Mouse (Mus musculus) layer of hippocampus, adult 2 months (tissue): Measurements from ENCODE around the gene Bicd2. TPM values are rescaled to one million over a fixed set of nuclear protein-coding genes. Genes with fewer than 3 reads are reported as not detected.
A peak's percentile ranks its signal among the peaks of the same experiment; 100 is the strongest.

Experiments used
- DNase-seq, 2 experiments: peaks; one replicate each; pipeline ENCODE4 v3.0.0; 2022; ENCODE audit warnings: low spot score in 2 of 2
- H3K27ac ChIP-seq: fragments of 200-600 bp; 2 replicates; pipeline ENCODE4 v1.8.1; 2022
- H3K4me3 ChIP-seq: fragments of 200-600 bp; 2 replicates; pipeline ENCODE4 v1.8.1; 2022; ENCODE audit warnings: mild to moderate bottlenecking
- CTCF ChIP-seq: fragments of 200-600 bp; conservative IDR thresholded peaks from 2 replicates; pipeline ENCODE4 v1.8.1; 2022; ENCODE audit warnings: antibody characterized with exemption, mild to moderate bottlenecking, moderate library complexity
- total RNA-seq, 2 experiments: library from RNA; stranded (reverse); gene quantifications; 2 replicates each; pipeline ENCODE4 v1.2.3; 2021

Gene Bicd2
- total RNA-seq, 2 experiments from 2014 or later = 55.2 to 55.3 TPM

GRCm38 (mm10) chr13:49335077-49335982 lies 6.1 kb upstream of the Bicd2 start:
- DNase-seq = no peak
- Histone ChIP-seq H3K4me3 (no peak overlapping the region), H3K27ac (no peak overlapping the region)
- TF ChIP-seq CTCF = no peak

GRCm38 (mm10) chr13:49338893-49339546 lies 2.4 kb upstream of the Bicd2 start:
- no peak overlapping the region for H3K27ac ChIP-seq
- H3K4me3 ChIP-seq = no peak overlapping the region
- peak; percentile 86 for TF ChIP-seq CTCF
- peak; percentile 49 to 69 for DNase-seq

DNA sequence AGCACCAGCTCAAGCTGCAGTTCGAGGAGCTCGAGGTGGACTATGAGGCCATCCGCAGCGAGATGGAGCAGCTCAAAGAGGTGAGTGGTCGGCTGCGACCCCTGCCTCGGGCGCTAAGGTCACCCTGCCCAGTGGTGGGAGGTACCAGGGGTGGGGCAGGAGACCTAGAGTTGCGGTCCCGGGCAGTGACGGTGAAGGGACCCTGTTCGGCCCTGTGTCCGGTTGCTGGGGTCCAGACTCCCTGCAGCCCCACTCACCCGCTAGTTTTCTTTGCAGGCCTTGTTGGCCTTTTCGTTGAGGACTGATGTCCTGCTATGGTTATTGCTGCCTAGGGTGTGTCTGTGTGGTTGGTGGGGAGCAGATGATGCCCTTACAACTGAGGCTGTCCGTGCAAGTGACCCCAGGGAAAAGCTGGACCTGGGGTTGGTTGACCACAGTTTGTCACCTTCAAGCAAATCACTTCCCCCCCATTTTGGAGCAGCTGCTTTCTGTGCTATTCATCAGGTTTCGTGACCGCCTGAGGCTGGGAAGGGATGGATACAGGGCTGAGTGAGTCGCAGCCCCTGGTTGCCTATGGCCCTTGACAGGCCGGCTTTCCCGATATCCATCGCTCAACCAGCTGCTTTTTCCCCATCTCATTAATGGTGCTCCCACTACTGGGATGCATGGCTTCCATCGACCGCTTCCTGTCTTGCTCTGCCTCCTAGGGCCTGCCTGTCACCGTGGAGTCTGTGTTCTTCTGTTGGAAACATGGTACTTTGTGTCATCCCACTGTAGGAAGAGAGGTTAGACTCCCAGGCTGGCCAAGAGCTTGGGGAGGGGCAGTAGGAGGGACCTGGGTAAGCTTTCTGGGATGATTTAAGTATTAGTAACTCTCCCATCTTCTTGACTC lies 692 bp downstream of the Bicd2 start:
- no peak for TF ChIP-seq CTCF
- peak overlapping the region; percentile 97 for H3K4me3 ChIP-seq
- peak overlapping the region; percentile 91 for H3K27ac ChIP-seq
- DNase-seq = no peak

DNA sequence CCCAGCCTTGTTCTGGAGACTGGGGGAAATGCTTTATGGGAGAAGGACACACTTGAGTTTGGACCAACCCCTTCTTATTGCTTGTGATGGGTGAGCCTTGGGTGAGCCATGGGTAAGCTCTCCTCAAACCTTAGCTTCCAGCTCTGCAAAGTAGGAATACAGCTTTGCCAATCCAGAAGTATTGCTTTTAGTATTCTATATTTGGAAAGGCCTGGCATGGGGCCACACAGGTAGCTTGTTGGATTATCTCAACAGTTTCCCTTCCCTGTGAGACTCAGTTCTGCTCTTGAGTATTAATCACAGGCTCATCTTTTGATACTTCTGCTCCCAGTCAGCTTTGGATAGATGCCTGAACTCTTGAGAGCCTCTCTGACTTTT lies 1.3 kb downstream of the Bicd2 start:
- peak overlapping the region; percentile 97 for H3K4me3 ChIP-seq

DNA sequence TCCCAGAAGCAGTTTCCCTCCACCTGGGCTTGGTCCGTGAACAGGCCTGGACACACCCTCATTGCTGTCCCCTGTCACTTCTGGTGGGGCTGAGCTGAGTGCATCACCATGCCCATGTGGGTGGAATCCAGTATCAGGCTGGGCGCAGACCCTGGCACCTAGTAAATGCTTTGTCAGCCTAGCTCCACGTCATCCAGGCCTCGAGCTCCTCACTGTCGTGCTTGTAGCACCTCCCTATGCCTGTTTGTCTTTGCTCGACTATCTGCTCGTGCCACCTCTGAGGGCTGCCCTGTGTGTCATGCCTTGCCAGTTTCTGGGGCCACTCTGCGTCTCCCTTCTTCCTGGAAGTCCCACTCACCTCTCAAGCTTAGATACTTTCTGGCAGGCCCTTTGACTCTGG lies 3.2 kb downstream of the Bicd2 start:
- DNase-seq = no peak
- Histone ChIP-seq H3K4me3 (no peak overlapping the region), H3K27ac (peak overlapping the region; percentile 43; the same call in 1 of the 2 replicates)
- no peak for TF ChIP-seq CTCF

More for the DNA sequence above, 1.3 kb downstream of the Bicd2 start:
- no peak for TF ChIP-seq CTCF
- no peak for DNase-seq
- H3K27ac ChIP-seq = no peak overlapping the region

DNA sequence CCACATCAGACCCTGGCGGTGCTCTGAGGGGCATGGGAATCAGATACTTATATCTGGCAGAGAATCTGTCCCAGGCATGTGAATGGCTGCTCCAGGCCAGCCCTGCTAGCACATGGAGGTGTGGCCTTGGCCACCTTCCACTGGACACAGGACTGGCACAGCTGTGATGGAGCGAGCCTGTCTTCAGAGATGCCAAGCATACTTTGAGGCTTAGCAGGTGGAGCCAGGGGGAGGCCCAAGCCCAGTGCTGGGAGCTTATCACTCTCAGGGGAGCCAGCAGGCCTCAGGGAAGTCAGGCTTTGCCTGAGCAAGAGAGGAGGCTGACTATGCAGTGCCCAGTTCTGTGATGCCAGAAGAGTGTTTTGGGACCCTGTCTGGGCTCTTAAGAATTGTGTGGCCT lies 4.1 kb downstream of the Bicd2 start:
- Histone ChIP-seq H3K27ac (no peak overlapping the region; the same call in 1 of the 2 replicates), H3K4me3 (no peak overlapping the region)
- no peak for TF ChIP-seq CTCF
- DNase-seq = no peak

GRCm38 (mm10) chr13:49348522-49348921 lies 7.1 kb downstream of the Bicd2 start:
- TF ChIP-seq CTCF = no peak
- no peak for DNase-seq
- Histone ChIP-seq H3K27ac (no peak overlapping the region), H3K4me3 (no peak overlapping the region)

GRCm38 (mm10) chr13:49349335-49349734 lies 8.0 kb downstream of the Bicd2 start:
- DNase-seq = no peak
- no peak for TF ChIP-seq CTCF
- no peak overlapping the region for H3K27ac ChIP-seq
- no peak overlapping the region for H3K4me3 ChIP-seq

GRCm38 (mm10) chr13:49349836-49350505 lies 8.6 kb downstream of the Bicd2 start:
- no peak overlapping the region for H3K27ac ChIP-seq
- DNase-seq = no peak
- no peak overlapping the region for H3K4me3 ChIP-seq
- no peak for TF ChIP-seq CTCF

- no peak for DNase-seq
- H3K27ac ChIP-seq = peak overlapping the region; percentile 83
Measured at GRCm38 (mm10) chr13:49352581-49353159, 11.3 kb downstream of the Bicd2 start.

GRCm38 (mm10) chr13:49353422-49353821 lies 12.0 kb downstream of the Bicd2 start:
- TF ChIP-seq CTCF = no peak
- H3K27ac ChIP-seq = peak overlapping the region; percentile 83
- no peak overlapping the region for H3K4me3 ChIP-seq
- DNase-seq = no peak

More at GRCm38 (mm10) chr13:49352581-49353159, 11.3 kb downstream of the Bicd2 start:
- TF ChIP-seq CTCF = no peak
- no peak overlapping the region for H3K4me3 ChIP-seq

DNA sequence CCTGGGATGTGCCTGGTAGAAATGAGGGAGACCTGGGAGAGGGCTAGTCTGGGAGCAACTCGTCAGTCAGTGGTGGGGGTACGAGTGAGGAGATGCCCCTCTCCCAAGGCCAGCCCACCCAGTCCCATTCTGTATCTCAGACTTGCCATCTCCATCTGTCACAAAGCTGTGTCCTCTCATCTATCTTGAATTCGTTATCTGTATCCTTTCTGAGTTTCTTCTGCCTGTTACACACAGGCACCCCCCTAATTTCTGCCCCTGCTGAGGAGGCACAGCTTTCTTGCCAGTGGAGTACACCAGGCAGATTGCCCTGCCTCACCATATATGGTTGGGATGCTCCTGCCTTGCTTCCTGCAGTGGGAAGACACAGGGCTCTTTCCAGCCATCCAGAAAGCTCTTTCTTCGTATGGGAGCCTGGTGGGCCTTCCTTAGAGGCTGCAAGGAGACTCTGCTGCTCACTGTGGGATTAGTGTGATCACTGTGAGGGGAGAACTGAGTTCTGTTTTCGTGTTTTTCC lies 12.7 kb downstream of the Bicd2 start:
- Histone ChIP-seq H3K4me3 (no peak overlapping the region), H3K27ac (peak overlapping the region; percentile 83)
- no peak for TF ChIP-seq CTCF
- peak in 1 of 2 experiments; percentile 76 for DNase-seq
